Mouse (Mus musculus): ENCODE data around the gene Psma6. TPM values are rescaled to one million over a fixed set of nuclear protein-coding genes. Genes with fewer than 3 reads are reported as not detected.
A peak's percentile ranks its signal among the peaks of the same experiment; 100 is the strongest.
"Not testable (repeated sequence)": the region's sequence is repeated elsewhere in the genome, so short reads cannot be mapped to it uniquely, and the experiment has no call there.

The Psma6 gene
- polyA plus RNA-seq, 1 experiment from 2014 or later, result 418 TPM

DNA sequence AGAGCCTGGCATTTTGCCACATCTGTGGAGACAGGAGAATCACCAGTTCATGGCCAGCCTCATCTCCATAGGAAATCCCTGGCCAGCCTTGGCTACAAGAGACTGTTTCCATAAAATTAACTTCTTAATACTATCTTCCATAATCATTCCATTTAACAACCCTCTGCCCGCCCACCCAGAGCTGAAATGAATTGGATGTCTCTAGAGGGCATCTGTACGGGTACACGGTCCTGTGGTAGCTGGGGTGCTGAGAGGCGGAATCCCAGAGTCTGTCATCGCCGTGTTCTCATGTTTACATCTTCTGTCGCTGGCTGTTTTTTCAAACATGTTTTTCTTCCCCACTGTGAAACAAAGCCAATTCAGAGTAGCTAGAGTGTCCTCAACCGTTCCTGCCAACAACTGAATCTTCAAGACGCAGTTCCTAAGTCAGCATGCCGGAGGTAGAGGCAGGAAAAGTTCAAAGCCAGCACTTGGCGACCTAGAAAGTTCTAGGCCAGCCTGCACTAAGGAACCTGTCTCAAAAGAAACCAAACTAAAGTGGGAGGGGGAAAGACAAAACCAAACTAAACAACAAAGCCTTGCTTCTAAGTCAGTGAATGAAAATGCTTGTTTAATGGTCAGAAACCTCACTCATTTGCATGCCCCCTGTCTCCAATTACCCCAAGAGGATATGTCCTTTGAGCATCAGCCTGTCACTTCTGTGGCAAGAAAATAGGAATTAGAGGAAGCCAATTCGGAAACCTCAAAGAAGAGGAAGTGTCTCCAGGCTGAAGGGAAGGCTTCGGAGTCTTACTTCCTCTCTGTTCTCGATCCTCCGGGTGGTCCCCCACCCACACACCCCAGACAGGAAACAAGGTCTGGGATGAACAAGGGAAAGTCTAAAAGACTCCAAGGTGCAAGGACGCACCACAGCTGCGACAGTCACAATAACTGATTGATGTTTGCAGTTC is 5.4 kb downstream of the Psma6 start:
- H3K36me3 ChIP-seq (ENCODE audit: insufficient read depth, low read length), result no peaks in the 10 kb centered on the region
- H3K27me3 ChIP-seq (ENCODE audit: insufficient read depth, low read length), result no peaks in the 10 kb centered on the region
- H3K27ac ChIP-seq (ENCODE audit: low read length), result no peak overlapping the region
- H3K9ac ChIP-seq (replicated peaks; ENCODE audit: low read length), result no peak overlapping the region
- ATAC-seq (ENCODE audit: low FRiP score, low TSS enrichment), result no peak
- 0 out of 2 replicates have a peak, but pooled peaks cover 5% of the 10 kb centered on the region for H3K4me1 ChIP-seq (ENCODE audit: insufficient read depth, low read length)
- H3K4me3 ChIP-seq (ENCODE audit: low read length), result no peak overlapping the region
- H3K4me2 ChIP-seq (replicated peaks; ENCODE audit: low read depth, low read length), result no peak overlapping the region
- 64% methylated on average over 17 of the region's 17 CpGs for WGBS
- no peaks in the 10 kb centered on the region for H3K9me3 ChIP-seq (ENCODE audit: low read length)

DNA sequence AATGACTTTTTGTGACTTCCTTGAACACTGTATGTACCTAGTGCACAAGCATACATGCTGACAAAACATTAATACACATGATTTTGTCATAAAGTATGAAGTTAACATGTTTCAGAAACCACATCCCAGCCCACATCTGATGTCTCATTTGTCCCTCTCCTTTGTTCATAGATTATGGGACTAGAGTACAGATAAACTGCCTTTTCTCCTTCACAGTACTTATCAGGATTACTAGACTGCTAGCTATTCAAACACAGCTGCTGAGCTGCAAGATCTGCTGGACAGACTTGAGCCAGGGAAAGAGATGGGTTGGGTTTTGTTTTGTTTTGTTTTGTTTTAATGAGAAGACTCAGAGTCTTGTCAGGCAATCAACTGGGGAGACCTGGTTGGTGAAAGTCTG is 8.1 kb downstream of the Psma6 start:
- H3K27me3 ChIP-seq (ENCODE audit: insufficient read depth, low read length), result no peaks in the 10 kb centered on the region
- H3K4me1 ChIP-seq (ENCODE audit: insufficient read depth, low read length), result 0 out of 2 replicates have a peak, but pooled peaks cover 5% of the 10 kb centered on the region
- H3K9ac ChIP-seq (replicated peaks; ENCODE audit: low read length), result no peak overlapping the region
- no peak overlapping the region for H3K4me2 ChIP-seq (replicated peaks; ENCODE audit: low read depth, low read length)
- no peak for ATAC-seq (ENCODE audit: low FRiP score, low TSS enrichment)
- no peak overlapping the region for H3K4me3 ChIP-seq (ENCODE audit: low read length)
- no peaks in the 10 kb centered on the region for H3K9me3 ChIP-seq (ENCODE audit: low read length)
- H3K27ac ChIP-seq (ENCODE audit: low read length), result no peak overlapping the region
- no peaks in the 10 kb centered on the region for H3K36me3 ChIP-seq (ENCODE audit: insufficient read depth, low read length)

DNA sequence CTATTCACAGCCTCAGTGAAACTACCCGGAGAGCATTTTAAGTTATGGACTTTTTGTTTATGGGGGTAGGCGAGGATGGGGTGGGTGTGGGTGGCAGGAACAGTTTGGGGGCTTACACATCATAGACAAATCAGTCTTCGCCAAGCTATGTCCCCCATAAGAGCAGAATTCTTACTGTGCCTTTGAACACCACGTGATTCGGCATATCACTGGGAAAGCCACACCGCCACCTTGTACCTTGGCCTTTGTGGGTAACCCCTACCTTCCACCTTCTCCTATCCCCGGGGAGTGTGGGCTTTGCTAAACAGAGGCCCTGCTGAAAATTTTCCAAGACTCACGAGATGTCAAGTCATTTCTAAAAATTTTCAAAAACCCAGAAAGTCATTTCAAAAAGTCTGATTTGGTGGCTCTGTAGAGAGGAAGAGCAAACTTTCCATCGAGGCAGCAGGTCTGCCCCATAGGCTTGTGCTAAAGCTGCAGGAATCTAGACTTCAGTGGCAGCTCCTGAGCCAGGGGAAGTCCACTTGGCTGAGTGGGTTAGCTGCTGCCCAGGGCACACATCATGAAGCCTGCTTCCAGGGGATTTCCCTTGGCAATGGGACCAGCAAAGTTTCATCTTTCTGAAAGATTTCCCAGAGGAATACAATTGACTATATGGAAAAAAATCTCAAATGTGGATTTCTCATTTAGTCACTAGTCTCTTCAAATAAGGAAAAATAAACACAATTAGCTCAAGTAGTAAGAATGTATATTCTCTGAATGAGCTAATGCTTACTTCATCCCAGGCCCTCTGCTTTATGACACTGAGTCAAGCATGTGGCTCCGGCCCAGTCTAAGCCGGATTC is 8.9 kb downstream of the Psma6 start:
- H3K27me3 ChIP-seq (ENCODE audit: insufficient read depth, low read length), result no peaks in the 10 kb centered on the region
- WGBS, result 87% methylated on average over 11 of the region's 11 CpGs
- ATAC-seq (ENCODE audit: low FRiP score, low TSS enrichment), result no peak
- H3K9ac ChIP-seq (replicated peaks; ENCODE audit: low read length), result no peak overlapping the region
- H3K4me3 ChIP-seq (ENCODE audit: low read length), result no peak overlapping the region
- no peaks in the 10 kb centered on the region for H3K36me3 ChIP-seq (ENCODE audit: insufficient read depth, low read length)
- H3K9me3 ChIP-seq (ENCODE audit: low read length), result no peaks in the 10 kb centered on the region
- no peak overlapping the region for H3K27ac ChIP-seq (ENCODE audit: low read length)
- peaks cover 7% of the 10 kb centered on the region; the same call in 1 of the 2 replicates for H3K4me1 ChIP-seq (ENCODE audit: insufficient read depth, low read length)
- H3K4me2 ChIP-seq (replicated peaks; ENCODE audit: low read depth, low read length), result no peak overlapping the region

DNA sequence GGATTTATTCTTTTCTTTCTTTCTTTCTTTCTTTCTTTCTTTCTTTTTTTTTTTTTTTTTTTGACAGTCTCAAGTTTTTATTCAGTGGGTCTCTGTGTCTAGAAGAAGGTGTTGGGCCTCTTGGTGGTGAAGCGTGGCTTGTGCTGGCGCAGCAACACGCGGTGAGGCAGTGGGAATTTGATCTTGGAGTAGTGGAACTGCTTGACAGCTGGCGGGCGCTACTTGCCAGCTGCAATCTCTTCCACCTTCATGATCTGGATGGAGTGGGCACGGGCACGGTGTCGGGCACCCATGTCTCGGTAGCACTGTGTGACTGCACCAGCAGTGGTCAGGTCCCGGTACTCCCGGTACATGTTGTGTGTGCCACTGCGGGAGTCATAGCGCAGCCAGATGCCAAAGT is 11.6 kb downstream of the Psma6 start:
- 89% methylated on average over 14 of the region's 14 CpGs for WGBS
- not testable (repeated sequence) for ATAC-seq (ENCODE audit: low FRiP score, low TSS enrichment)

GRCm38 (mm10) chr12:55396536-55396935 is 12.5 kb downstream of the Psma6 start:
- no peak overlapping the region for H3K27ac ChIP-seq (ENCODE audit: low read length)
- no peaks in the 10 kb centered on the region for H3K36me3 ChIP-seq (ENCODE audit: insufficient read depth, low read length)
- H3K4me1 ChIP-seq (ENCODE audit: insufficient read depth, low read length), result peaks cover 13% of the 10 kb centered on the region
- no peaks in the 10 kb centered on the region for H3K27me3 ChIP-seq (ENCODE audit: insufficient read depth, low read length)
- ATAC-seq (ENCODE audit: low FRiP score, low TSS enrichment), result no peak
- WGBS, result 93% methylated on average over 4 of the region's 4 CpGs
- H3K9ac ChIP-seq (replicated peaks; ENCODE audit: low read length), result no peak overlapping the region
- no peak overlapping the region for H3K4me3 ChIP-seq (ENCODE audit: low read length)
- no peaks in the 10 kb centered on the region for H3K9me3 ChIP-seq (ENCODE audit: low read length)
- no peak overlapping the region for H3K4me2 ChIP-seq (replicated peaks; ENCODE audit: low read depth, low read length)

More for the DNA sequence above, 11.6 kb downstream of the Psma6 start:
- not testable (repeated sequence) for H3K9ac ChIP-seq (replicated peaks; ENCODE audit: low read length); H3K27ac ChIP-seq (ENCODE audit: low read length); H3K36me3 ChIP-seq (ENCODE audit: insufficient read depth, low read length); H3K4me3 ChIP-seq (ENCODE audit: low read length); H3K4me2 ChIP-seq (replicated peaks; ENCODE audit: low read depth, low read length); H3K27me3 ChIP-seq (ENCODE audit: insufficient read depth, low read length); H3K9me3 ChIP-seq (ENCODE audit: low read length)
- H3K4me1 ChIP-seq (ENCODE audit: insufficient read depth, low read length), result peaks cover 13% of the 10 kb centered on the region

GRCm38 (mm10) chr12:55397544-55398239 is 13.7 kb downstream of the Psma6 start:
- no peak for ATAC-seq (ENCODE audit: low FRiP score, low TSS enrichment)
- H3K4me3 ChIP-seq (ENCODE audit: low read length), result peak overlapping the region; percentile 78
- 0 out of 2 replicates have a peak, but pooled peaks cover 3% of the 10 kb centered on the region for H3K36me3 ChIP-seq (ENCODE audit: insufficient read depth, low read length)
- H3K9ac ChIP-seq (replicated peaks; ENCODE audit: low read length), result peak overlapping the region; percentile 86
- peak overlapping the region; percentile 65 for H3K4me2 ChIP-seq (replicated peaks; ENCODE audit: low read depth, low read length)
- WGBS, result 58% methylated on average over 9 of the region's 9 CpGs
- H3K27ac ChIP-seq (ENCODE audit: low read length), result peak overlapping the region; percentile 96
- H3K9me3 ChIP-seq (ENCODE audit: low read length), result no peaks in the 10 kb centered on the region
- no peaks in the 10 kb centered on the region for H3K27me3 ChIP-seq (ENCODE audit: insufficient read depth, low read length)
- peaks cover 13% of the 10 kb centered on the region for H3K4me1 ChIP-seq (ENCODE audit: insufficient read depth, low read length)

DNA sequence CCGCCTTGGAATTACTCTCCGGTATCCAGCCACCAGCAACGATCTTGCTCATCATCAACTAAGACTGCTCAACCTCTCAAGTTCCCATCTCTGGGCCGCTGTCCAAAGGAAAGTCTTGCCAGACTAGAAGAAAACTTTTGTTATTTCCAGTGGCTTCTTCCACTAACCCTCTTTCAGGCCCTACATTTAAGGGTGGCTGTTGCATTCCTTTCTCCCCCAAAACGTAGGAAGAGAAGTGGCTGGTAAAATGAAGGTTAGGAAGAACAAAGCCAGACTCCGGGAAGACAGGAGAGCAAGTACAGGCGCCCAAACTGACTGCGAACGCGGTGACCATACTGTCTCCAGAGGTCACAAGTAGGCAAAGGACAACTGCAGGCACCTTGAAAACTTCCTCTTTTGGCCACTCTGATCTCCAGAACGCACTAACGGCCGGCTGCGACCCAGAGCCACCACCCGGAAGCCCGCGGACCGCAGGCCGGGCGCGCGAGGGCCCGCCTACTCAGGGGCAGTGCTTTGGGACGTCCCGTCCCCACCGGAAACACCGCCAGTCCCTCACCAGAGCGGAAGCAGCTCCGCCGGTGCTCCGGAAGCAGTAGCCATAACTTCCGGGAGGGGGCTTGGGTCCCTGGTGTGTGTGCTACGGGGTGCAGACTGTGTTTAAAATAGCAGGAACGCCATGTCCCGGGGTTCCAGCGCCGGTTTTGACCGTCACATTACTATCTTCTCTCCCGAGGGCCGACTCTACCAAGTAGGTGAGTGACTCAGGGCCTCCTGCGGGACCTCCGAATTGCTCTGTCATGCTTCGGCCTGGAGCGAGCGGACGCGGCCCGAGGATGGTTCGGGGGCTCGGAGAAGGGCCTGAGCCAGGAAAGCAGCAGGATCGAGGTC is 14.5 kb downstream of the Psma6 start:
- no peaks in the 10 kb centered on the region for H3K27me3 ChIP-seq (ENCODE audit: insufficient read depth, low read length)
- 0 out of 2 replicates have a peak, but pooled peaks cover 4% of the 10 kb centered on the region for H3K36me3 ChIP-seq (ENCODE audit: insufficient read depth, low read length)
- peak overlapping the region; percentile 96 for H3K27ac ChIP-seq (ENCODE audit: low read length)
- peaks cover 13% of the 10 kb centered on the region for H3K4me1 ChIP-seq (ENCODE audit: insufficient read depth, low read length)
- no peaks in the 10 kb centered on the region for H3K9me3 ChIP-seq (ENCODE audit: low read length)
- peak overlapping the region; percentile 92 for H3K4me2 ChIP-seq (replicated peaks; ENCODE audit: low read depth, low read length)
- under 1% methylated on average over 51 of the region's 51 CpGs for WGBS
- peak overlapping the region; percentile 86 for H3K9ac ChIP-seq (replicated peaks; ENCODE audit: low read length)
- H3K4me3 ChIP-seq (ENCODE audit: low read length), result peak overlapping the region; percentile 78
- ATAC-seq (ENCODE audit: low FRiP score, low TSS enrichment), result peak; percentile 100

GRCm38 (mm10) chr12:55399128-55399677 is 15.2 kb downstream of the Psma6 start:
- Histone ChIP-seq H3K36me3 (ENCODE audit: insufficient read depth, low read length) (0 out of 2 replicates have a peak, but pooled peaks cover 9% of the 10 kb centered on the region), H3K9ac (replicated peaks; ENCODE audit: low read length) (peak overlapping the region; percentile 86), H3K27ac (ENCODE audit: low read length) (peak overlapping the region; percentile 96), H3K4me2 (replicated peaks; ENCODE audit: low read depth, low read length) (peak overlapping the region; percentile 92), H3K4me3 (ENCODE audit: low read length) (peak overlapping the region; percentile 78), H3K9me3 (ENCODE audit: low read length) (no peaks in the 10 kb centered on the region), H3K4me1 (ENCODE audit: insufficient read depth, low read length) (peaks cover 13% of the 10 kb centered on the region), H3K27me3 (ENCODE audit: insufficient read depth, low read length) (no peaks in the 10 kb centered on the region)
- WGBS, result under 1% methylated on average over 20 of the region's 20 CpGs
- ATAC-seq (ENCODE audit: low FRiP score, low TSS enrichment), result no peak; the same call in 1 of the 2 replicates

Data from kidney, embryonic 16.5 days (tissue).